Mouse (Mus musculus) gastrocnemius, postnatal 36 days (tissue): ENCODE results near the gene 4933406M09Rik. TPM values are rescaled to one million over a fixed set of nuclear protein-coding genes. Genes with fewer than 3 reads are reported as not detected.

ENCODE experiments used
- DNase-seq, 2 experiments: peaks; one replicate each; pipeline ENCODE4 v3.0.0; 2022
- intact Hi-C: fragments of 180-260 bp; cut with DNase I; formaldehyde crosslinking; loops from one replicate; pipeline ENCODE4 v1.15.1; 2025
- long read RNA-seq, 2 experiments: library from polyadenylated mRNA; stranded (forward); transcript quantifications; one replicate each; pipeline ENCODE4 v2.0.0; 2021
- total RNA-seq, 2 experiments: library from RNA; stranded (reverse); gene quantifications; 2 replicates each; pipeline ENCODE4 v1.2.3; 2021

Gene 4933406M09Rik
- not detected for total RNA-seq
- long read RNA-seq, experiment 1 = 0 reads
- long read RNA-seq, experiment 2 = 0 reads

- intact Hi-C loops = no loop called here
- no peak for DNase-seq
These were observed at the start of gene 4933406M09Rik for GRCm38 (mm10) chr1:134385666-134386065. TSS of gene 4933406M09Rik (plus strand) at chr1:134385940.

GRCm38 (mm10) chr1:134336958-134337710 lies 48.6 kb upstream of the 4933406M09Rik start:
- no peak for DNase-seq
- intact Hi-C loops = loop anchor here (10.0 kb wide), 1 partner anchor 282 kb away; no protein-coding TSS in a partner anchor

GRCm38 (mm10) chr1:134339162-134339561 lies 46.6 kb upstream of the 4933406M09Rik start:
- intact Hi-C loops = loop anchor here (10.0 kb wide), 1 partner anchor 284 kb away; no protein-coding TSS in a partner anchor
- no peak for DNase-seq

GRCm38 (mm10) chr1:134339757-134340619 lies 45.8 kb upstream of the 4933406M09Rik start:
- intact Hi-C loops = loop anchor here (10.0 kb wide), 1 partner anchor 285 kb away; no protein-coding TSS in a partner anchor
- DNase-seq = no peak

GRCm38 (mm10) chr1:134341641-134342277 lies 44.0 kb upstream of the 4933406M09Rik start:
- no peak for DNase-seq
- intact Hi-C loops = no loop called here

- intact Hi-C loops = no loop called here
These were observed 43.5 kb upstream of the 4933406M09Rik start for GRCm38 (mm10) chr1:134342278-134342664.

GRCm38 (mm10) chr1:134342781-134343310 lies 42.9 kb upstream of the 4933406M09Rik start:
- intact Hi-C loops = no loop called here
- DNase-seq = no peak

More at GRCm38 (mm10) chr1:134342278-134342664, 43.5 kb upstream of the 4933406M09Rik start:
- DNase-seq = no peak

GRCm38 (mm10) chr1:134343567-134343966 lies 42.2 kb upstream of the 4933406M09Rik start:
- intact Hi-C loops = no loop called here
- no peak for DNase-seq

GRCm38 (mm10) chr1:134344005-134344950 lies 41.5 kb upstream of the 4933406M09Rik start:
- intact Hi-C loops = no loop called here
- DNase-seq = peak in 1 of 2 experiments; percentile 33

- intact Hi-C loops = no loop called here
- DNase-seq = no peak
These were observed 40.7 kb upstream of the 4933406M09Rik start for GRCm38 (mm10) chr1:134345075-134345474.

GRCm38 (mm10) chr1:134347791-134348190 lies 37.9 kb upstream of the 4933406M09Rik start:
- no peak for DNase-seq
- intact Hi-C loops = no loop called here

- intact Hi-C loops = no loop called here
- DNase-seq = no peak
These were observed 32.4 kb upstream of the 4933406M09Rik start for GRCm38 (mm10) chr1:134353326-134353725.

GRCm38 (mm10) chr1:134357461-134357860 lies 28.3 kb upstream of the 4933406M09Rik start:
- no peak for DNase-seq
- intact Hi-C loops = no loop called here

- DNase-seq = no peak
- intact Hi-C loops = loop anchor here (2.0 to 10.0 kb wide), 2 partner anchors 94 to 234 kb away; partner anchors contain the start of gene Klhl12
These were observed 25.1 kb upstream of the 4933406M09Rik start for GRCm38 (mm10) chr1:134360656-134361055.

- intact Hi-C loops = loop anchor here (2.0 to 10.0 kb wide), 2 partner anchors 93 to 233 kb away; partner anchors contain the start of gene Klhl12
- no peak for DNase-seq
These were observed 24.4 kb upstream of the 4933406M09Rik start for GRCm38 (mm10) chr1:134361195-134361856.

- peak; percentile 95 for DNase-seq
These were observed 23.9 kb upstream of the 4933406M09Rik start, which contains the start of gene Tmem183a for GRCm38 (mm10) chr1:134361857-134362212. TSS of gene Tmem183a (minus strand) at chr1:134361979.

GRCm38 (mm10) chr1:134363194-134363593 lies 22.5 kb upstream of the 4933406M09Rik start:
- DNase-seq = no peak
- intact Hi-C loops = loop anchor here (10.0 kb wide), 1 partner anchor 232 kb away; no protein-coding TSS in a partner anchor

More at GRCm38 (mm10) chr1:134361857-134362212, 23.9 kb upstream of the 4933406M09Rik start, which contains the start of gene Tmem183a:
- intact Hi-C loops = loop anchor here (2.0 to 10.0 kb wide), 2 partner anchors 93 to 233 kb away; partner anchors contain the start of gene Klhl12

- no peak for DNase-seq
- intact Hi-C loops = loop anchor here (5.0 to 10.0 kb wide), 2 partner anchors 52 to 229 kb away; partner anchors contain the start of gene Adipor1
These were observed 20.2 kb upstream of the 4933406M09Rik start for GRCm38 (mm10) chr1:134365491-134365890.
